ENCODE assay signal across 8 mouse cellular contexts in the genomic region with DNA sequence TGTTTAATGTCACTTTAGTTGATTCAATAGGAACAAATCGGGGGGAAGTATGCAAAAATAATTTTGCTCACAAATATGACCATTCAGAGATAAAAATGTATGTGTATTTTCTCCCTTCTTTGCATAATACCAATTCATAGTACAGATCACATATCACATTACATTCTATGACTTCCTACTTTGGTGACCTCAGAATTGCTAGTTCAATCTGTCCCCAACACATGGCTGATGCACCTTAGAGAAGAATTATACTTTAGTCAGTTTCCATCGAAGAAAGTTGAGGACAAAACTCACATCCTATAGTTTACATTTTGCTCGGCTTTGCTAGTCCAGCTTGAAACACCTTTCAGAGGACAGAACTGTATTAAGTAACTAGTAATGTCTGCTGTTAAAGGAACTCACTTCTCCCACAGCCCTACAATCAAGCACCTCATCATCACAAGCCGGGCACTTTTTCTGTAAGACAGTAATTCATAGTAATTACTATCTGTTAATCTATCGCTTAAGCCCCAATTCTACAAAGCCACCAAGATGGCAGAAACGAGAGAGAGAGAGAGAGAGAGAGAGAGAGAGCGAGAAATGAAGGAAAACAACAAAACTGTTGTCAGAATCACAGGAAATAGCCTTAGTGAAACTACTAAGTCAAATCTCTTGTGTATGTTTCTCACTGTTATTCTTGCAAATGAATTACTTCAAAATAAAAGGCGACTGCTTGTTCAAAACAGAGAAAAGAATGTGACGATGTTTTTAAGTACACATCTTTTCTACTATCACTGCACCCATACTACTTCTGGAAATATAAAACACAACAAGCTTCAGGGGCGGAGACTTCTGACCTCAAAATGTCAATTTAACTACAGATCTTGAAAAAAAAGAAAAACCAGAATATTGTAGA. TPM values are rescaled to one million over a fixed set of nuclear protein-coding genes. Genes with fewer than 3 reads are reported as not detected.
DNase-seq lines count a peak whose midpoint lies in the region; ATAC-seq and TF ChIP-seq lines count a peak whose summit lies in the region.

No protein-coding gene starts in this region.

- H3K4me2 ChIP-seq in heart, embryonic 14.5 days (ENCODE audit: low read length), result peak overlapping the region; percentile 90
- peak overlapping the region; percentile 58 for H3K4me2 ChIP-seq in CH12.LX (ENCODE audit: insufficient read depth, low read depth, poor library complexity, severe bottlenecking)
- peak overlapping the region; percentile 67 for H3K4me2 ChIP-seq in forebrain, embryonic 15.5 days (replicated peaks)

- no peak for TF ChIP-seq POLR2A in CH12.LX (IDR thresholded peaks at IDR 0.05; ENCODE audit: low read depth, low read length)

- TF ChIP-seq EP300 in CH12.LX (IDR thresholded peaks at IDR 0.05; ENCODE audit: low read length), result no peak

- no peak for DNase-seq in heart, postnatal 10 days
- DNase-seq in CH12.LX (ENCODE audit: extremely low read depth), result no peak
- no peak for DNase-seq in embryo, embryonic 9.5 days (ENCODE audit: extremely low spot score)
- no peak for DNase-seq in ovary, postnatal 14 days (ENCODE audit: low spot score)
- no peak for DNase-seq in thymus, postnatal 14 days

- 0 out of 2 replicates have a peak, but pooled peaks cover 3% of the 10 kb centered on the region for H3K79me2 ChIP-seq in CH12.LX (replicated peaks; ENCODE audit: control insufficient read depth, extremely low read depth, insufficient read depth, poor library complexity, severe bottlenecking)
- H3K79me2 ChIP-seq in macrophage (ENCODE audit: inconsistent target), result peaks cover 47% of the 10 kb centered on the region

- peak overlapping the region; percentile 81 to 94; a peak in 2 of 4 replicates for H3K27ac ChIP-seq in heart, embryonic 14.5 days (replicated peaks in 1 of 2; ENCODE audit: control insufficient read depth in 1 of 2, insufficient read depth in 1 of 2, low read depth in 2 of 2, low read length in 2 of 2)
- H3K27ac ChIP-seq in CH12.LX (ENCODE audit: insufficient read depth, low read depth) (no peak overlapping the region), macrophage (no peak overlapping the region)
- H3K27ac ChIP-seq in forebrain, embryonic 15.5 days (replicated peaks), result no peak overlapping the region

- 46% methylated on average over 10 of the region's 10 CpGs for WGBS in heart, embryonic 14.5 days
- whole genome bisulfite sequencing in forebrain, embryonic 15.5 days, result 59% methylated on average over 10 of the region's 10 CpGs
- WGBS in macrophage (ENCODE audit: missing documents), result 17% methylated on average over 9 of the region's 10 CpGs

- no peak for TF ChIP-seq CTCF in CH12.LX (conservative IDR thresholded peaks at IDR 0.05 in 1 of 2, IDR thresholded peaks at IDR 0.05 in 1 of 2; ENCODE audit: low read depth in 2 of 2, low read length in 2 of 2)

- intact Hi-C loops in heart, postnatal 10 days (cut with DNase I), result loop anchor here (2.0 kb wide), 1 partner anchor 85 kb away; no protein-coding TSS in a partner anchor

- peaks cover 4% of the 10 kb centered on the region; the same call in 1 of the 2 replicates for H3K36me3 ChIP-seq in heart, embryonic 14.5 days (ENCODE audit: control insufficient read depth, insufficient read depth, low read length)
- H3K36me3 ChIP-seq in CH12.LX (replicated peaks in 1 of 2; ENCODE audit: control insufficient read depth in 1 of 2, insufficient read depth in 1 of 2, low read length in 1 of 2) (peaks cover 2 to 10% of the 10 kb centered on the region in 2 experiments), macrophage (ENCODE audit: inconsistent target) (no peaks in the 10 kb centered on the region)
- H3K36me3 ChIP-seq in forebrain, embryonic 15.5 days, result no peaks in the 10 kb centered on the region

- dilution Hi-C loops in CH12.LX (cut with MboI; ENCODE audit: extremely low pct_ligation_motif_present, extremely low pct_unique_long_range_greater_than_20kb, low sequenced_read_pairs), result no loop called here

- no peaks in the 10 kb centered on the region for H3K9me3 ChIP-seq in heart, embryonic 14.5 days (ENCODE audit: control insufficient read depth, low read length)
- no peaks in the 10 kb centered on the region for H3K9me3 ChIP-seq in CH12.LX (replicated peaks; ENCODE audit: low read length)
- H3K9me3 ChIP-seq in forebrain, embryonic 15.5 days, result no peaks in the 10 kb centered on the region

- H3K27me3 ChIP-seq in heart, embryonic 14.5 days (ENCODE audit: control insufficient read depth, insufficient read depth, low read length), result no peaks in the 10 kb centered on the region
- H3K27me3 ChIP-seq in CH12.LX (replicated peaks), result no peaks in the 10 kb centered on the region
- no peaks in the 10 kb centered on the region for H3K27me3 ChIP-seq in forebrain, embryonic 15.5 days

- H3K9ac ChIP-seq in heart, embryonic 14.5 days (ENCODE audit: low read length), result peak overlapping the region; percentile 93
- H3K9ac ChIP-seq in CH12.LX (ENCODE audit: insufficient read depth, low read depth), result peak overlapping the region; percentile 75
- H3K9ac ChIP-seq in forebrain, embryonic 15.5 days (replicated peaks), result peak overlapping the region; percentile 65

- in situ Hi-C loops in CH12.LX (cut with MboI; ENCODE audit: low pct_ligation_motif_present, low pct_unique_long_range_greater_than_20kb, low sequenced_read_pairs), result no loop called here

- no peak for TF ChIP-seq RAD21 in CH12.LX (IDR thresholded peaks at IDR 0.05; ENCODE audit: low read depth, low read length)

- ATAC-seq in heart, embryonic 14.5 days (ENCODE audit: insufficient number of reproducible peaks, insufficient read depth, low FRiP score, low read depth), result no peak
- no peak for ATAC-seq in forebrain, embryonic 15.5 days (replicated peaks)

- H3K4me1 ChIP-seq in heart, embryonic 14.5 days (ENCODE audit: control insufficient read depth in 2 of 2, insufficient read depth in 2 of 2, low read length in 2 of 2), result peaks cover 0 to 16% of the 10 kb centered on the region in 2 experiments; a peak in 3 of 4 replicates
- H3K4me1 ChIP-seq in CH12.LX (ENCODE audit: control insufficient read depth in 1 of 2, insufficient read depth in 2 of 2), result peaks cover 2 to 24% of the 10 kb centered on the region in 2 experiments; a peak in 3 of 4 replicates
- H3K4me1 ChIP-seq in forebrain, embryonic 15.5 days, result peaks cover 12% of the 10 kb centered on the region; the same call in 1 of the 2 replicates

- H3K4me3 ChIP-seq in heart, embryonic 14.5 days (ENCODE audit: control insufficient read depth in 1 of 2, insufficient read depth in 1 of 2, low read depth in 1 of 2, low read length in 2 of 2), result peak overlapping the region; percentile 62 to 87
- peak overlapping the region; percentile 69 to 78 (median 72) for H3K4me3 ChIP-seq in CH12.LX (replicated peaks in 1 of 3; ENCODE audit: low read depth in 2 of 3, low read length in 2 of 3, poor library complexity in 1 of 3)
- peak overlapping the region; percentile 63 for H3K4me3 ChIP-seq in forebrain, embryonic 15.5 days
- peak overlapping the region; percentile 79 for H3K4me3 ChIP-seq in macrophage (ENCODE audit: inconsistent target)

TF ChIP-seq in CH12.LX, 34 proteins besides CTCF, POLR2A, EP300 and RAD21:
- TF ChIP-seq MAX (IDR thresholded peaks at IDR 0.05; ENCODE audit: low read length), result no peak
- TF ChIP-seq POLR2AphosphoS2 (IDR thresholded peaks at IDR 0.05; ENCODE audit: low read depth, low read length), result no peak
- no peak for TF ChIP-seq ZNF384 (IDR thresholded peaks at IDR 0.05; ENCODE audit: low read depth, low read length)
- TF ChIP-seq KAT2A (IDR thresholded peaks at IDR 0.05; ENCODE audit: insufficient replicate concordance, low read length), result no peak
- no peak for TF ChIP-seq HCFC1 (IDR thresholded peaks at IDR 0.05; ENCODE audit: low read depth, low read length)
- TF ChIP-seq E2F4 (IDR thresholded peaks at IDR 0.05; ENCODE audit: insufficient replicate concordance, low read depth, low read length), result no peak

RNA-seq across cellular contexts. Expression of gene Snx14, which starts 1.2 kb away (rescaled TPM):
- 30.4 and 30.6 TPM in 2 replicates for polyA plus RNA-seq in heart, embryonic 14.5 days (2014; fragmentation: Nextera tagmentation; extraction: Ambion mirVana)
- 10 to 100 TPM; 32.1 to 32.5 TPM for total RNA-seq in heart, postnatal 10 days (2021)
- total RNA-seq in CH12.LX (2012; rRNA removed), result 8.0 and 8.7 TPM in 2 replicates
- total RNA-seq in CH12.LX (2014; rRNA removed), result 13.9 and 17.4 TPM in 2 replicates
- polyA plus RNA-seq in CH12.LX (2012; ENCODE audit: insufficient read length, low read depth), result 10.0 and 10.6 TPM in 2 replicates
- polyA plus RNA-seq in forebrain, embryonic 15.5 days (2015; fragmentation: Nextera tagmentation; extraction: Ambion mirVana), result 26.2 and 27.7 TPM in 2 replicates
- 10 to 100 TPM; 21.8 to 99.0 (median 67.5) TPM for total RNA-seq in macrophage (2018; cell fraction: chromatin; rRNA removed)
- 10 to 100 TPM; 13.2 to 34.7 (median 21.1) TPM for total RNA-seq in macrophage (2018; cell fraction: cytosol; rRNA removed)
- 10 to 100 TPM; 19.3 to 63.9 (median 33.7) TPM for total RNA-seq in macrophage (2018; cell fraction: nucleus; rRNA removed)
- 24.9 to 35.5 TPM (median 30.3 TPM) in 3 replicates for polyA plus RNA-seq in macrophage (2018)

RNA-seq across cellular contexts. Expression of gene Gm20537, which starts 18.8 kb away (rescaled TPM):
- 0.94 TPM in 1 of 2 replicates, not detected in the other for polyA plus RNA-seq in heart, embryonic 14.5 days (2014; fragmentation: Nextera tagmentation; extraction: Ambion mirVana)
- 1 to 10 TPM in 1 of 2 experiments, under 1 TPM in 1; 0.45 to 1.1 TPM for total RNA-seq in heart, postnatal 10 days (2021)
- 0.67 TPM in 1 of 2 replicates, not detected in the other for total RNA-seq in CH12.LX (2012; rRNA removed)
- not detected in 2 replicates for total RNA-seq in CH12.LX (2014; rRNA removed)
- 3.9 and 9.4 TPM in 2 replicates for polyA plus RNA-seq in CH12.LX (2012; ENCODE audit: insufficient read length, low read depth)
- 0.57 and 0.69 TPM in 2 replicates for polyA plus RNA-seq in forebrain, embryonic 15.5 days (2015; fragmentation: Nextera tagmentation; extraction: Ambion mirVana)
- total RNA-seq in macrophage (2018; cell fraction: chromatin; rRNA removed), result 10 to 100 TPM in 8 of 26 experiments, 1 to 10 TPM in 17, not detected in 1; 2.1 to 16.7 (median 6.4) TPM
- total RNA-seq in macrophage (2018; cell fraction: cytosol; rRNA removed), result 1 to 10 TPM in 1 of 26 experiments, under 1 TPM in 4, not detected in 21; 0.31 to 1.1 (median 0.38) TPM
- 10 to 100 TPM in 1 of 26 experiments, 1 to 10 TPM in 22, not detected in 3; 1.1 to 10.7 (median 3.6) TPM for total RNA-seq in macrophage (2018; cell fraction: nucleus; rRNA removed)
- not detected in 3 replicates for polyA plus RNA-seq in macrophage (2018)

RNA-seq across cellular contexts. Expression of gene Syncrip, which starts 44.8 kb away (rescaled TPM):
- polyA plus RNA-seq in heart, embryonic 14.5 days (2014; fragmentation: Nextera tagmentation; extraction: Ambion mirVana), result 50.8 and 60.3 TPM in 2 replicates
- 10 to 100 TPM; 79.1 to 80.1 TPM for total RNA-seq in heart, postnatal 10 days (2021)
- total RNA-seq in CH12.LX (2012; rRNA removed) (102 and 141 TPM in 2 replicates), CH12.LX (2014; rRNA removed) (227 and 267 TPM in 2 replicates)
- polyA plus RNA-seq in CH12.LX (2012; ENCODE audit: insufficient read length, low read depth) (213 and 267 TPM in 2 replicates), macrophage (2018) (51.6 to 196 TPM (median 122 TPM) in 3 replicates)
- 120 and 123 TPM in 2 replicates for polyA plus RNA-seq in forebrain, embryonic 15.5 days (2015; fragmentation: Nextera tagmentation; extraction: Ambion mirVana)
- 100 to 1,000 TPM; 158 to 311 (median 218) TPM for total RNA-seq in macrophage (2018; cell fraction: chromatin; rRNA removed)
- total RNA-seq in macrophage (2018; cell fraction: cytosol; rRNA removed), result 10 to 100 TPM; 44.5 to 87.7 (median 64.7) TPM
- total RNA-seq in macrophage (2018; cell fraction: nucleus; rRNA removed), result 100 to 1,000 TPM in 25 of 26 experiments, 10 to 100 TPM in 1; 93.2 to 233 (median 144) TPM

Comparison
In these comparisons a context has a peak if more than half of its experiments do, and no peak if none do; other contexts are left out.
1. H3K27ac ChIP-seq: peak in heart, embryonic 14.5 days (2 of 2); none in CH12.LX (single experiment), forebrain, embryonic 15.5 days (single experiment) and macrophage (single experiment).
2. Peak in every context shown above with its lines, with median percentiles within 50 percentile points of each other: H3K4me2 ChIP-seq, H3K4me3 ChIP-seq and H3K9ac ChIP-seq.